ENCODE assay signal across 22 mouse cellular contexts in genomic region chr2:126555533-126555932, GRCm38 (mm10). TPM values are rescaled to one million over a fixed set of nuclear protein-coding genes. Genes with fewer than 3 reads are reported as not detected.
DNase-seq lines count a peak whose midpoint lies in the region; ATAC-seq and TF ChIP-seq lines count a peak whose summit lies in the region.
"Had no signal": no experiment of that assay in that cellular context is flagged by ENCODE, and none has a peak within 500 bp of the region (broad histone marks: within the 10 kb centered on the region; RNA-seq: fewer than 3 reads in every experiment).

No protein-coding gene starts in this region.

- H3K4me3 ChIP-seq in intestine, postnatal 0 days (ENCODE audit: low read depth, low read length), result no peak overlapping the region
- no peak overlapping the region for H3K4me3 ChIP-seq in intestine, embryonic 15.5 days (replicated peaks)
- H3K4me3 ChIP-seq in brown adipose tissue, adult 24 weeks (ENCODE audit: insufficient read depth, low read depth, low read length), result no peak overlapping the region
- peak overlapping the region; percentile 60 for H3K4me3 ChIP-seq in liver, postnatal 0 days (ENCODE audit: low read depth, low read length)
- H3K4me3 ChIP-seq: hindbrain, embryonic 12.5 days; limb, embryonic 13.5 days; midbrain, embryonic 12.5 days; neural tube, embryonic 13.5 days had no signal

- ATAC-seq in intestine, postnatal 0 days, result peak; percentile 63
- ATAC-seq in intestine, embryonic 15.5 days, result no peak
- ATAC-seq in liver, postnatal 0 days, result peak; percentile 55
- ATAC-seq: forebrain, embryonic 16.5 days; lung, postnatal 0 days had no signal

- H3K9me3 ChIP-seq in intestine, postnatal 0 days (ENCODE audit: control insufficient read depth), result no peaks in the 10 kb centered on the region
- no peaks in the 10 kb centered on the region for H3K9me3 ChIP-seq in intestine, embryonic 15.5 days
- H3K9me3 ChIP-seq in liver, postnatal 0 days (ENCODE audit: low read length), result no peaks in the 10 kb centered on the region
- H3K9me3 ChIP-seq: hindbrain, embryonic 12.5 days; limb, embryonic 13.5 days; neural tube, embryonic 13.5 days had no signal

- DNase-seq in kidney, postnatal 25 days, result peak; percentile 58 to 78
- DNase-seq in liver, postnatal 0 days, result peak; percentile 52
- no peak for DNase-seq in T-cell, adult 2 months (ENCODE audit: low spot score)
- no peak for DNase-seq in right cerebral cortex, postnatal 10 days (ENCODE audit: low spot score in 2 of 2)
- DNase-seq: cerebellum, adult 18-20 months; cerebellum, postnatal 25 days; embryo, embryonic 11 days; gastrocnemius, postnatal 36 days; heart, postnatal 10 days; right cerebral cortex, adult 18-20 months; thymus, postnatal 25 days had no signal

- no peaks in the 10 kb centered on the region for H3K36me3 ChIP-seq in intestine, postnatal 0 days (ENCODE audit: control insufficient read depth, insufficient read depth)
- no peaks in the 10 kb centered on the region for H3K36me3 ChIP-seq in intestine, embryonic 15.5 days
- H3K36me3 ChIP-seq in liver, postnatal 0 days (replicated peaks; ENCODE audit: insufficient read depth, low read length), result peaks cover 4% of the 10 kb centered on the region; the same call in 1 of the 2 replicates
- H3K36me3 ChIP-seq: hindbrain, embryonic 12.5 days; limb, embryonic 13.5 days; midbrain, embryonic 12.5 days; neural tube, embryonic 13.5 days had no signal

- no peak overlapping the region for H3K4me2 ChIP-seq in intestine, postnatal 0 days (replicated peaks; ENCODE audit: low read depth)
- no peak overlapping the region for H3K4me2 ChIP-seq in intestine, embryonic 15.5 days (replicated peaks)
- peak overlapping the region; percentile 61 for H3K4me2 ChIP-seq in liver, postnatal 0 days (ENCODE audit: low read depth, low read length)
- H3K4me2 ChIP-seq: heart, embryonic 11.5 days; hindbrain, embryonic 12.5 days; limb, embryonic 13.5 days; midbrain, embryonic 12.5 days; neural tube, embryonic 13.5 days had no signal

- no peak for TF ChIP-seq CTCF in intestine, postnatal 0 days (IDR thresholded peaks at IDR 0.05; ENCODE audit: low read depth)
- no peak for TF ChIP-seq CTCF in liver, postnatal 0 days (IDR thresholded peaks at IDR 0.05; ENCODE audit: low read depth)

- no peak overlapping the region for H3K9ac ChIP-seq in intestine, postnatal 0 days (ENCODE audit: low read depth, low read length)
- no peak overlapping the region for H3K9ac ChIP-seq in intestine, embryonic 15.5 days
- peak overlapping the region; percentile 66 for H3K9ac ChIP-seq in liver, postnatal 0 days (replicated peaks)
- H3K9ac ChIP-seq: hindbrain, embryonic 12.5 days; limb, embryonic 13.5 days; midbrain, embryonic 12.5 days; neural tube, embryonic 13.5 days had no signal

- WGBS in intestine, postnatal 0 days, result 50% methylated on average over 5 of the region's 5 CpGs
- 82% methylated on average over 5 of the region's 5 CpGs for WGBS in intestine, embryonic 15.5 days
- WGBS in liver, postnatal 0 days (ENCODE audit: insufficient replicate concordance), result 60% methylated on average over 5 of the region's 5 CpGs

- peak; percentile 86 for TF ChIP-seq EP300 in liver, postnatal 0 days (IDR thresholded peaks at IDR 0.05; ENCODE audit: low read depth)

- H3K27me3 ChIP-seq in intestine, postnatal 0 days (replicated peaks; ENCODE audit: control insufficient read depth, insufficient read depth, low read length), result peaks cover 18% of the 10 kb centered on the region
- H3K27me3 ChIP-seq in intestine, embryonic 15.5 days (replicated peaks), result peaks cover 26% of the 10 kb centered on the region
- H3K27me3 ChIP-seq in liver, postnatal 0 days (ENCODE audit: insufficient read depth, low read length), result peaks cover 12% of the 10 kb centered on the region; the same call in 1 of the 2 replicates
- H3K27me3 ChIP-seq: CH12.LX had no signal

- no peaks in the 10 kb centered on the region for H3K4me1 ChIP-seq in intestine, postnatal 0 days (replicated peaks; ENCODE audit: control insufficient read depth, insufficient read depth, low read length)
- H3K4me1 ChIP-seq in intestine, embryonic 15.5 days (replicated peaks), result peaks cover 12% of the 10 kb centered on the region
- 0 out of 2 replicates have a peak, but pooled peaks cover 2% of the 10 kb centered on the region for H3K4me1 ChIP-seq in brown adipose tissue, adult 24 weeks (ENCODE audit: control insufficient read depth, insufficient read depth, insufficient read length, low read length)
- peaks cover 8% of the 10 kb centered on the region; the same call in 1 of the 2 replicates for H3K4me1 ChIP-seq in liver, postnatal 0 days (ENCODE audit: insufficient read depth)

- H3K27ac ChIP-seq in intestine, postnatal 0 days (ENCODE audit: low read depth, low read length), result no peak overlapping the region
- H3K27ac ChIP-seq in intestine, embryonic 15.5 days, result no peak overlapping the region
- H3K27ac ChIP-seq in brown adipose tissue, adult 24 weeks (replicated peaks; ENCODE audit: low read depth, low read length), result peak overlapping the region; percentile 95
- peak overlapping the region; percentile 95 for H3K27ac ChIP-seq in liver, postnatal 0 days (ENCODE audit: low read depth)
- H3K27ac ChIP-seq: hindbrain, embryonic 12.5 days; limb, embryonic 13.5 days; midbrain, embryonic 12.5 days; neural tube, embryonic 13.5 days had no signal

RNA-seq across cellular contexts. Expression of gene Slc27a2, which starts 3.3 kb away (rescaled TPM):
- polyA plus RNA-seq in intestine, postnatal 0 days (2015; fragmentation: Nextera tagmentation; extraction: Ambion mirVana), result 36.1 and 41.1 TPM in 2 replicates
- polyA plus RNA-seq in intestine, embryonic 15.5 days (2015; fragmentation: Nextera tagmentation; extraction: Ambion mirVana), result 3.0 and 3.3 TPM in 2 replicates
- 53.3 and 74.1 TPM in 2 replicates for polyA plus RNA-seq in brown adipose tissue, adult 24 weeks (2012; ENCODE audit: insufficient read depth, insufficient read length, missing spikeins)
- polyA plus RNA-seq in liver, postnatal 0 days (2015; fragmentation: Nextera tagmentation; extraction: Ambion mirVana), result 1,036 and 1,041 TPM in 2 replicates

RNA-seq across cellular contexts. Expression of gene Atp8b4, which starts 55.1 kb away (rescaled TPM):
- polyA plus RNA-seq in intestine, postnatal 0 days (2015; fragmentation: Nextera tagmentation; extraction: Ambion mirVana), result 0.07 and 0.12 TPM in 2 replicates
- 0.27 and 0.29 TPM in 2 replicates for polyA plus RNA-seq in intestine, embryonic 15.5 days (2015; fragmentation: Nextera tagmentation; extraction: Ambion mirVana)
- 0.21 and 0.44 TPM in 2 replicates for polyA plus RNA-seq in brown adipose tissue, adult 24 weeks (2012; ENCODE audit: insufficient read depth, insufficient read length, missing spikeins)
- polyA plus RNA-seq in liver, postnatal 0 days (2015; fragmentation: Nextera tagmentation; extraction: Ambion mirVana), result 3.4 and 5.2 TPM in 2 replicates
- polyA plus RNA-seq: forebrain, embryonic 16.5 days; neural tube, embryonic 13.5 days had no signal

Comparison
In these comparisons a context has a peak if more than half of its experiments do, and no peak if none do; other contexts are left out.
1. H3K27ac ChIP-seq: peak in brown adipose tissue, adult 24 weeks (single experiment) and liver, postnatal 0 days (single experiment); none in intestine, postnatal 0 days (single experiment) and intestine, embryonic 15.5 days (single experiment).
2. DNase-seq: peak in kidney, postnatal 25 days (2 of 2) and liver, postnatal 0 days (single experiment); none in T-cell, adult 2 months (single experiment) and right cerebral cortex, postnatal 10 days (0 of 2).
3. RNA of gene Slc27a2, which starts 3.3 kb away (polyA plus RNA-seq): 1,036 to 1,041 TPM in liver, postnatal 0 days; 53.3 to 74.1 TPM in brown adipose tissue, adult 24 weeks, 36.1 to 41.1 TPM in intestine, postnatal 0 days and 3.0 to 3.3 TPM in intestine, embryonic 15.5 days; every median in the first group is over 10 times any median in the second.